Mouse (Mus musculus) lung, embryonic 15.5 days (tissue): Measurements from ENCODE around the gene Bloc1s3. TPM values are rescaled to one million over a fixed set of nuclear protein-coding genes. Genes with fewer than 3 reads are reported as not detected.
A peak's percentile ranks its signal among the peaks of the same experiment; 100 is the strongest.

Source experiments
- ATAC-seq: fragments of 200-750 bp; cut with Nextera tagmentation; 2 replicates; pipeline ENCODE4 v1.8.0; 2017; ENCODE audit warnings: moderate number of reproducible peaks, borderline replicate concordance; ENCODE audit not compliant: low FRiP score, low TSS enrichment; ENCODE audit errors: extremely low read depth
- H3K27ac ChIP-seq: fragments of 300-500 bp; sonication (generic); 2 replicates; pipeline ENCODE4 v1.5.1; 2015; ENCODE audit warnings: moderate library complexity, mild to moderate bottlenecking, inconsistent platforms
- H3K27me3 ChIP-seq: fragments of 300-500 bp; sonication (generic); 2 replicates; pipeline ENCODE4 v1.6.1; 2015; ENCODE audit warnings: inconsistent platforms
- H3K36me3 ChIP-seq: fragments of 300-500 bp; sonication (generic); 2 replicates; pipeline ENCODE4 v1.6.1; 2015; ENCODE audit warnings: inconsistent platforms
- H3K4me1 ChIP-seq: fragments of 300-500 bp; sonication (generic); 2 replicates; pipeline ENCODE4 v1.6.1; 2015; ENCODE audit warnings: inconsistent platforms
- H3K4me2 ChIP-seq: fragments of 300-500 bp; sonication (generic); 2 replicates; pipeline ENCODE4 v1.6.1; 2015; ENCODE audit warnings: inconsistent platforms, mild to moderate bottlenecking, moderate library complexity
- H3K4me3 ChIP-seq: fragments of 300-500 bp; sonication (generic); 2 replicates; pipeline ENCODE4 v1.5.1; 2015; ENCODE audit warnings: mild to moderate bottlenecking, inconsistent platforms
- H3K9ac ChIP-seq: fragments of 300-500 bp; sonication (generic); 2 replicates; pipeline ENCODE4 v1.6.1; 2015; ENCODE audit warnings: inconsistent platforms
- H3K9me3 ChIP-seq: fragments of 300-500 bp; sonication (generic); 2 replicates; pipeline ENCODE4 v1.6.1; 2016; ENCODE audit warnings: inconsistent platforms
- WGBS: fragments of 180-500 bp; shearing (Covaris S2); methylation state at CpG from one replicate; pipeline ENCODE4 v1.1.7; 2015; 5-methylcytosine and 5-hydroxymethylcytosine counted together
- polyA plus RNA-seq: library from polyadenylated mRNA; unstranded; fragments of >200 nt; fragmentation: Nextera tagmentation; extraction: Ambion mirVana; gene quantifications from 2 replicates; pipeline ENCODE4 v1.2.1, GENCODE M21; 2015

The Bloc1s3 gene
- polyA plus RNA-seq, 1 experiment from 2014 or later, result 2.0 TPM

DNA sequence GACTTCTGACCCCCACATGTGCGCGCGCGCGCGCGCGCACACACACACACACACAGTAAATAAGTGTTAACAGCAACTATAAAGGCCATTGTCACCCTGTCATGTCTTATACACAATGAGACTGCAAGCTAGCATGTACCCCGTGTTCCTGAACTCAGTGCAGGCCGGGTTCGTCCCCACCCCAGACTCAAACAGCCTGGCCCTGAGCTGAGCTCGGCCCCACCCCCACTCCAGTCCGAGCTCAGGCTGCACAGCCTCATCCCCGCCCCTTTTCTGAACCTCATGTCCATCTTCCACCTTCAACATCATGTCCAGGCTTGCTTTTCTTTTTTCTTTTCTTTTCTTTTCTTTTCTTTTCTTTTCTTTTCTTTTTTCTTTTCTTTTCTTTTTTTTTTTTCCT, 37.9 kb downstream of the Bloc1s3 start:
- no peak for ATAC-seq
- no peak overlapping the region for H3K27ac ChIP-seq
- 14% methylated on average over 14 of the region's 14 CpGs for WGBS
- no peak overlapping the region for H3K4me3 ChIP-seq
- no peaks in the 10 kb centered on the region for H3K36me3 ChIP-seq
- peaks cover 17% of the 10 kb centered on the region for H3K4me1 ChIP-seq
- no peaks in the 10 kb centered on the region for H3K9me3 ChIP-seq
- peaks cover 66% of the 10 kb centered on the region for H3K27me3 ChIP-seq
- no peak overlapping the region for H3K4me2 ChIP-seq
- H3K9ac ChIP-seq, result no peak overlapping the region

DNA sequence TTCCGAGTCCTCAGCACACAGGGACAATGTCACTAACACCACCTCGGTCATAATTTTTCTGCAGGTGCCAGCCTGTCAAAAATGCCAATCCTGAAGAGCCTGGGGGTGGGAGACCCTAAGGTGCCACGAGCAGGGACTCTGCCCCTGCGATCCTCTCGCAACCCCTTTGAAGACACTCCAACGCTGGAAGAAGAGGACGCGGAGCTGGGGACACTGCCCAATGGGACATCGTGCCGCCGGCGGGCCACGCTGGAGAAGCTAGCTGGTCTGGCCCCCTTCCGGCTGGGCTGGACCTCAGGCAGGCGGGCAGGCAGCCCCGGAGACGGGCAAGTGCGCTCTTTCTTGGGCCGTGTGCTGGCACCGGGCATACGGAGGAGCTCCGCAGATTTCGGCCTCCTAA, 38.8 kb downstream of the Bloc1s3 start:
- Histone ChIP-seq H3K27me3 (peaks cover 65% of the 10 kb centered on the region), H3K27ac (no peak overlapping the region), H3K9ac (no peak overlapping the region)

DNA sequence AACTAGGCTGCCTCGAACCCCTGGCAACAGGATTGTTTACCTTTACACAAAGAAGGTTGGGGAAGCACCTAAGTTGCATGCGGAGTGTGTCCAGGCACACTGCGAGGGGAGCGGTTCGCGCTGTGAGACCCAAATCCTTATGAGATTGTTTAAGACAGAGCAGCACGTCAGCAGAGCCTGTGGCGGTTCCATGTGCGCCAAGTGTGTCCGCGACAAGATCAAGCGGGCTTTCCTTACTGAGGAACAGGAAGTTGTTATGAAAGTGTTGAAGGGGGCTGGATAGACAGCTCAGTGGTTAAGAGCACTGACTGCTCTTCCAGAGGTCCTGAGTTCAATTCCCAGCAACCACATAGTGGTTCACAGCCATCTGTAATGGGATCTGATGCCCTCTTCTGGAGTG, 39.9 kb downstream of the Bloc1s3 start:
- Histone ChIP-seq H3K4me1 (peaks cover 17% of the 10 kb centered on the region), H3K36me3 (no peaks in the 10 kb centered on the region), H3K9ac (no peak overlapping the region), H3K9me3 (no peaks in the 10 kb centered on the region), H3K4me2 (no peak overlapping the region), H3K27ac (no peak overlapping the region), H3K4me3 (no peak overlapping the region), H3K27me3 (peaks cover 56% of the 10 kb centered on the region)
- no peak for ATAC-seq
- 54% methylated on average over 12 of the region's 12 CpGs for whole genome bisulfite sequencing

More for the DNA sequence above, 38.8 kb downstream of the Bloc1s3 start:
- WGBS, result 25% methylated on average over 23 of the region's 23 CpGs
- no peak overlapping the region for H3K4me3 ChIP-seq
- no peaks in the 10 kb centered on the region for H3K9me3 ChIP-seq
- no peaks in the 10 kb centered on the region for H3K36me3 ChIP-seq
- peak overlapping the region; percentile 8; the same call in 1 of the 2 replicates for H3K4me2 ChIP-seq
- ATAC-seq, result no peak
- H3K4me1 ChIP-seq, result peaks cover 24% of the 10 kb centered on the region

DNA sequence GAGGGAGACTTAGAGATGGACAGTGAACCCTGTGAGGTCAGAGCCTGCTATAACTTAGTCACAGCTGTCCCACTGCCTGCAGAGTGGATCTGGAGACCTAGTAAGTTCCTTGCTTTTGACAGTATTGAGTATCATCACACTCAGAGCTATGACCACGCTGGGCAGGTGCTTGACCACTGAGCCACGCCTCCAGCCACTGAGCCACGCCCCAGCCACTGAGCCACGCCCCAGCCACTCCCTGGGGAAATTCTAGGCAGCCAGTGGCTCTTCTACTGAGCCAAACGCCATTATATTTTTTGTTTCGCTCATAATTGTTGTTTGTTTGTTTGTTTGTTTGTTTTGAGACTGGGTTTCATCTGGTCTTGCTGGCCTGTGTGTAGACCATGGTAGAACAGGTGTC, 40.5 kb downstream of the Bloc1s3 start:
- no peak overlapping the region for H3K27ac ChIP-seq
- H3K4me3 ChIP-seq, result no peak overlapping the region
- H3K4me1 ChIP-seq, result peaks cover 17% of the 10 kb centered on the region
- H3K9me3 ChIP-seq, result no peaks in the 10 kb centered on the region
- H3K27me3 ChIP-seq, result peaks cover 49% of the 10 kb centered on the region
- no peaks in the 10 kb centered on the region for H3K36me3 ChIP-seq
- no peak overlapping the region for H3K9ac ChIP-seq
- H3K4me2 ChIP-seq, result no peak overlapping the region
- no peak for ATAC-seq
- 27% methylated on average over 6 of the region's 6 CpGs for WGBS

DNA sequence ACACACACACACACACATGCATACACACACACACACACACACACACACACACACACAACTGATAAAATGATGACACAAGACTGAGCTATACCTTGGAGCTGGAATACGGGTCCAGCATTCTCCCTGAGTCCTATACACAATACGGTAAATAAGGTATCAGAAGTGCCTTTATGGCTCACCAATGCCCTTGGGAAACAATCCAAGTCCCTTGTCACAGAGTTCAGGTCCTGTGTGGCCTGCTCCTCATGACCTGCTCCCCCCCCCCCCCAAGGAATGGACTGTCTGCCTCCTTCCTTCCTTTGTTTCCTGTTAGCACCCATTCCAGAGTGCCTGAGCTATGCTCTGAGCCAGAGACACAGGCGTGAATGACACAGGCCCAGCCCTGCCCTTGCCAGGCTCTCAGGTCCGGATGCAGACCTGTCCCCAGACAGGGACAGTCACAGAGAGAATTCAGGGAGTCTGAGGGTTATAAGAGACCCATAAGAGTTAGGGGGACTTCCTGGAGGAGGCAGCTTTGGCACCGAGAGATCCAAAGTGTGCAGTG, 41.5 kb downstream of the Bloc1s3 start:
- H3K9me3 ChIP-seq, result no peaks in the 10 kb centered on the region
- 0 out of 2 replicates have a peak, but pooled peaks have one; percentile 34 for ATAC-seq
- no peak overlapping the region for H3K4me3 ChIP-seq
- WGBS, result 51% methylated on average over 5 of the region's 5 CpGs
- H3K36me3 ChIP-seq, result no peaks in the 10 kb centered on the region
- peak overlapping the region; percentile 37; the same call in 1 of the 2 replicates for H3K27ac ChIP-seq
- peaks cover 40% of the 10 kb centered on the region for H3K27me3 ChIP-seq
- H3K9ac ChIP-seq, result no peak overlapping the region
- H3K4me2 ChIP-seq, result no peak overlapping the region
- peaks cover 20% of the 10 kb centered on the region for H3K4me1 ChIP-seq

DNA sequence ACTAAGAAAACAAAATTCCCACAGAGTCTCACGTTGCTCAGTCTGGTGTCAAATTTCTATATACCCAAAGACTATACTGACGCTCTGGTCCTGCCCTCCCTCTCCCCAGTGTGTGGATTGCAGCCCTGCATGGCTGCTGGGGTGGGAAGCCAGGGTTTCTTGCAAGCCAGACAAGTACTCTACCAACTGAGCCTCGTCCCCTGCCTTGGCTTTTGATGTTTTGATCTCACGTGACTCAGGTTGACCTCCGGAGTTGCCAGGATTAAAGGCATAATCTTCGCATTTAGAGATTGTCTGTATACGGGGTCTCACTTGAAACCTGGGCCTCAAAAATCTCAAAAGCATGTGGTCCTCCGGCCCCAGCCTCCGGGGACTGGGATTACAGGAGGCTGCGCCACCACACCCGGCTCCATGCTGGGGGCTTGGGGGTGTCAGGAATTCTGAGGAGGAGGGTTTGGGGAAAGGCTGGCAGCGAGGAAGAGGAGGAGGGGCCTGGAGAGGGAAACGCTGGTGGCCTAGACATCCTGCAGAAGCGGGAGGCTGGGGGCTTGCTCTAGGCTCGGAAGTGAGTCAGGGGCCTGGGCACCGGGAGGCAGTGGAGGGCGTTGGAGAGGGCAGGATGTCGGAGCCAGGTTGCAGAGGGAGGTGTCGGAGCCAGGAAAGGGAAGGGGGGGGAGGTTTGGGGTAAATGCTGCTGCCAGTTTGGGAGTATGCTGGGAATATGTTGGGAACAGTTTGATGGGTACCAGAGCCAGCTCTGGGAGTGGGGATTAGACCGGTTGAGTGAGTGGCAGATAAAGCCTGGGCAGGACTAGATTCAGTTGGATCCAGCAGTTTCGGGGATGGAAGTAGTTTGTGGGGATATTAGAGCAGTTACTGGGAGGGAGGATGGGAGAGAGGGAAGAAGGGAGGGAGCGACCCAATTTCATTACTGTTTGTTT, 43.5 kb downstream of the Bloc1s3 start:
- peak overlapping the region; percentile 2; the same call in 1 of the 2 replicates for H3K27ac ChIP-seq
- peak overlapping the region; percentile 18; the same call in 1 of the 2 replicates for H3K9ac ChIP-seq
- H3K36me3 ChIP-seq, result no peaks in the 10 kb centered on the region
- WGBS, result 12% methylated on average over 22 of the region's 22 CpGs
- ATAC-seq, result no peak
- H3K4me2 ChIP-seq, result peak overlapping the region; percentile 40
- H3K4me1 ChIP-seq, result peaks cover 21% of the 10 kb centered on the region
- 0 out of 2 replicates have a peak overlapping the region, but pooled peaks have one; percentile 1 for H3K4me3 ChIP-seq
- peaks cover 26% of the 10 kb centered on the region for H3K27me3 ChIP-seq
- H3K9me3 ChIP-seq, result no peaks in the 10 kb centered on the region

DNA sequence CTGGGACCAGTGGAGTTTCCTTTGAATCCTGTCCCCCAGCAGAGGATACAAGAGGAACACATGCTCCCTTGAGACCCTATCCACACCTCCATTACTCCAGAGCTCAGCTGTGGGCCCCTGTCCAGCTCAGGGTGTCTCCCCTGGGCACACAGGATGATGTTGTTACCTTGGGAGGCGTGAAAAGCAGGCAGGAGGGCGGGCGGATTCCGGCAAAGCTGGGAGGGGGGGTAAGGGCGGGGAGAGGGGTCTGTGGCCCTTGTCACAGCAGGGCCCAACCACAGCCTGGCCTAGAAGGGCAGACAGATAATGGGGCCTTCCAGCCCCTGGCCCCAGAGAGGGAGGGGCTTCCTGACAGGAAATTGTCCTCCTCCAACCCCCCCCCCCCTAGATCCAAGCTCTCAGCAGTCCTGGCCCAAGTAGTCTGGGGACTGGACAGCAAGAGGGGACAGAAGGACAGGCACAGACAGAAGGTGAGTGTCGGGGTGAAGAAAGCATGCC, 45.2 kb downstream of the Bloc1s3 start, which contains the start of gene Exoc3l2:
Gene Exoc3l2 (plus strand): TSS at position 448 of the 498 bp plus-strand sequence.
- H3K36me3 ChIP-seq, result no peaks in the 10 kb centered on the region
- no peak for ATAC-seq
- H3K27me3 ChIP-seq, result peaks cover 10% of the 10 kb centered on the region
- H3K4me2 ChIP-seq, result peak within 1 kb of the TSS; percentile 18; the same call in 1 of the 2 replicates
- no peak within 1 kb of the TSS; the same call in 1 of the 2 replicates for H3K9ac ChIP-seq
- H3K27ac ChIP-seq, result 0 out of 2 replicates have a peak within 1 kb of the TSS, but pooled peaks have one; percentile 4
- H3K4me1 ChIP-seq, result peaks cover 22% of the 10 kb centered on the region
- no peaks in the 10 kb centered on the region for H3K9me3 ChIP-seq
- H3K4me3 ChIP-seq, result peak within 1 kb of the TSS; percentile 5; the same call in 1 of the 2 replicates
- 32% methylated on average over 6 of the region's 6 CpGs for WGBS

DNA sequence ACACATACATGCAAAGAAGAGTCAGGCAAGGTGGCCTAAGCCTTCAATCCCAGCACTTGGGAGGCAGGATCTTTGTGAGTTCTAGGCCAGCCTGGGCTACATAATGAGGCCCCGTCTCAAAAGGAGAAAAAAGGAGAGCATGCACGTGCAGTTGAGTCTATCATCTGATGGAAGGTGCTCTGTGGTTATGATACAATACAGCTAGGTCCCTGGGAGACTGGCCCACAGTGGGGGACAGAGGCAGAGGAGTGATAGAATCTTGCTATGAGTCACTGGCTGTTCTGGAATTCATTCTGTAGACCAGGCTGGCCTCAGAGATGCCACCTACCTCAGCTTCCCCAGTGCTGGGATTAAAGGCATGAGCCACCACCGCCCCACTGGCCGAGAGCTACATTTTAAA, 45.7 kb downstream of the Bloc1s3 start:
- peaks cover 26% of the 10 kb centered on the region for H3K4me1 ChIP-seq
- no peak overlapping the region for H3K9ac ChIP-seq
- no peaks in the 10 kb centered on the region for H3K36me3 ChIP-seq
- no peak for ATAC-seq
- no peak overlapping the region for H3K4me2 ChIP-seq
- 72% methylated on average over 4 of the region's 4 CpGs for WGBS
- 0 out of 2 replicates have a peak overlapping the region, but pooled peaks have one; percentile 4 for H3K27ac ChIP-seq
- H3K4me3 ChIP-seq, result no peak overlapping the region
- no peaks in the 10 kb centered on the region for H3K9me3 ChIP-seq
- peaks cover 10% of the 10 kb centered on the region for H3K27me3 ChIP-seq

DNA sequence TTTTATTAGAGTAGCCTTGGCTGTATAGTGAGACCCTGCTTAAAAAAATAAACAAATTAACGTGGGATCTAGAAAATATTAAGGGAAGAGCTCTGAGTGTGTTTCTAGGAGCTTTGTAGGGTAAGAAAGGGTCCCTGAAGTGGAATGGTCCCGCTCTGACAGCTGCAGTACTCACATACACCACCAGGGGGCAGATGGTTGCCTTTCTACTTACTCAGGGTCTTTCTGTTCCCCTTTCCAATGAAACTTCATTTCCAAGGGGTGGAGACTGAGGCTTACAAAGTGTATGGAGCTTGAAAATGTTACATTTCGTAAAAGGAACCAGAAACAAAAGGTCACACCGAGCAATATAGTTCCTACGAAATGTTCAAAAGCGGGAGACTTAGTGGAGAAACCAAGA, 46.7 kb downstream of the Bloc1s3 start:
- 11% methylated on average over 6 of the region's 6 CpGs for WGBS
- ATAC-seq, result no peak

DNA sequence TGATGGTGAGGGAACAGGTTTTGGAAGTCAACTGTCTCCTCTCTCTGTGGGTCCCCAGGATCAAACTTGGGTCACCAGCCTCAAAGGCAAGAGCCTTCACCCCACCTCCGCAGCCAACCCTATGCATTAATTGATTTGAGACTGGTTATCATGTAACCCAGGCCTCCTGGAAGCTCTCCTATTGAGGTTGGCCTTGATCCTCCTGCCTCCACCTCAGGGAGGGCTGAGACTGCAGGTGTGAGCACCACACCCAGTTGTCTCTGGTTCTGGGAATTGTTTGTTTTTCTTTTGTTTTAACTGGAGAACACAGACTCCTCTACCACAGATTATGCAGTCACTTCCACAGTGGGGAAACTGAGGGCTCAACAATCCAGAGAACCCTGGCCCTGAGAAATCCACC, 47.7 kb downstream of the Bloc1s3 start:
- 58% methylated on average over 1 of the region's 1 CpGs for whole genome bisulfite sequencing
- no peak for ATAC-seq
- no peak overlapping the region for H3K4me2 ChIP-seq

More for the DNA sequence above, 46.7 kb downstream of the Bloc1s3 start:
- H3K4me2 ChIP-seq, result peak overlapping the region; percentile 37; the same call in 1 of the 2 replicates
- H3K9me3 ChIP-seq, result no peaks in the 10 kb centered on the region
- peaks cover 10% of the 10 kb centered on the region; the same call in 1 of the 2 replicates for H3K27me3 ChIP-seq
- peak overlapping the region; percentile 15; the same call in 1 of the 2 replicates for H3K4me3 ChIP-seq
- H3K9ac ChIP-seq, result no peak overlapping the region
- peaks cover 32% of the 10 kb centered on the region for H3K4me1 ChIP-seq
- H3K27ac ChIP-seq, result no peak overlapping the region
- H3K36me3 ChIP-seq, result no peaks in the 10 kb centered on the region

DNA sequence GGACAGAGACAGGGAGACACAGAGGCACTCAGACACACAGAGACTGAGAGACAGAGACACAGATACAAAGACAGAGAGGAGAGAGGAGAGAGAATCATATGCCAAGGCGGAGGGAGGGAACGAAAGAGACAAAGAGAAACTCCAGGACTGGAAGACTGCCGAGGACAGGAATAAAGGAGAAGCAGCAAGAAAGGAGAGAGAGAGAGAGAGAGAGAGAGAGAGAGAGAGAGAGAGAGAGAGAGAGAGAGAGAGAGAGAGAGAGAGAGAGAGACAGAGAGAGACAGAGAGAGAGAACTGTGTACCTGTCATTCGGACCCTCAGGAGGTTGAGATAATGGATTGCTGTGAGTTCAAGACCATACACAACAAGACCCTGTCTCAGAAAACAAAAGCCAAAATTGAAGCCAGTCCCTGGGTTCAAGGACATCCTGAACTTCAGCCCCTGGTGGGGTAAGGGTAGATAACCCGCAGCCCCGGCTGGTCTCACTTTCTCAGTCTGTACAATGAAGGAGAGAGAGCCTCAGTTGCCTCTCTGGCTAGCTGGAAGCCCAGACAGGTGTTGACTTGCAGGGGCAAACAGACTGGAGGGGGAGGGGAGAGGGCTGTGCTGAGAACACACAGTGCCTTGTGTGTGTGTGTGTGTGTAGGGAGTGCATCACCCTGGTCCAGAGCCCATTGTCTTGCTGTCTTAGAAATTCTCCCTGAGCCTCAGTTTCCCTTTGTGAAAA, 48.9 kb downstream of the Bloc1s3 start:
- H3K4me1 ChIP-seq, result peaks cover 21% of the 10 kb centered on the region
- WGBS, result 9% methylated on average over 6 of the region's 6 CpGs
- H3K27me3 ChIP-seq, result no peaks in the 10 kb centered on the region
- H3K4me3 ChIP-seq, result peak overlapping the region; percentile 90
- peak overlapping the region; percentile 64 for H3K9ac ChIP-seq
- H3K36me3 ChIP-seq, result 0 out of 2 replicates have a peak, but pooled peaks cover 2% of the 10 kb centered on the region
- H3K9me3 ChIP-seq, result no peaks in the 10 kb centered on the region
- H3K27ac ChIP-seq, result peak overlapping the region; percentile 55; the same call in 1 of the 2 replicates
- 0 out of 2 replicates have a peak, but pooled peaks have one; percentile 1 for ATAC-seq
- H3K4me2 ChIP-seq, result peak overlapping the region; percentile 90

More for the DNA sequence above, 47.7 kb downstream of the Bloc1s3 start:
- H3K9me3 ChIP-seq, result no peaks in the 10 kb centered on the region
- H3K36me3 ChIP-seq, result no peaks in the 10 kb centered on the region
- no peak overlapping the region for H3K27ac ChIP-seq
- H3K27me3 ChIP-seq, result peaks cover 6% of the 10 kb centered on the region; the same call in 1 of the 2 replicates
- H3K4me1 ChIP-seq, result peaks cover 32% of the 10 kb centered on the region
- no peak overlapping the region for H3K9ac ChIP-seq
- no peak overlapping the region for H3K4me3 ChIP-seq
